Mouse (Mus musculus): Measurements from ENCODE around the gene Lrrc25. TPM values are rescaled to one million over a fixed set of nuclear protein-coding genes. Genes with fewer than 3 reads are reported as not detected.

The Lrrc25 gene
- total and polyA plus RNA-seq, 2 experiments from 2014 or later, result 1.3 to 3.3 TPM

DNA sequence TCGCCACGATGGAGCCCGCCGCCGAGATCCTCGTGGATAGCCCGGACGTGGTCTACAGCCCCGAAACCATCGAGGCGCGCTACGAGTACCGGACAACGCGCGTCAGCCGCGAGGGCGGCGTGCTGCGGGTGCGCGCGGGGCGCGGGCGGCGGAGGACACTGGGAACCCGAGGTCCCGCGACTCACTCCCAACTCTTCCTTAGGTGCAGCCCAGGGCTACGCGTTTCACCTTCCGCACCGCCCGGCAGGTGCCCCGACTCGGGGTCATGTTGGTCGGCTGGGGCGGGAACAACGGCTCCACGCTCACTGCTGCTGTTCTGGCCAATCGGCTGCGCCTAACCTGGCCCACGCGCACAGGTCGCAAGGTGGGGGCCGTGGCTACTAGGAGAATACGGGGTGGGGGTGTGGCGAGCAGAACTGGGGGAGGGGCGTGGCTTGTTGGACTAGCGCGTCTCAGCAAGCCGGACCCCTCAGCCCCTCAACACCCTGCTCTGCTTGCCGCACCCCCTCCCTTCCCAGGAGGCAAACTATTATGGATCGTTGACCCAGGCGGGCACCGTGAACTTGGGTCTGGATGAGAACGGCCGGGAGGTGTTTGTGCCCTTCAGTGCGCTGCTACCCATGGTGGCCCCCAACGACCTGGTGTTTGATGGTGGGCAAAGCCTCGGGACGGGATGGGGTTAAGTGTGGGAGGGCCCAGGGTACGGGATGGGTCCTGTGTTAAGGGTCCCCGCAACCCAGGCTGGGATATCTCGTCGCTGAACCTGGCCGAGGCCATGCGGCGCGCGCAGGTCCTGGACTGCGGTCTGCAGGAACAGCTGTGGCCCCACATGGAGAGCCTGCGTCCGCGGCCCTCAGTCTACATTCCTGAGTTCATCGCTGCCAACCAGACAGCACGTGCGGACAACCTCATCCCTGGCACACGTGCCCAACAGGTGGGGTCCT, 21.1 kb upstream of the Lrrc25 start:
- H3K36me3 ChIP-seq (ENCODE audit: insufficient read depth, low read length), result peaks cover 15% of the 10 kb centered on the region; the same call in 1 of the 2 replicates
- H3K27me3 ChIP-seq (ENCODE audit: insufficient read depth, low read length), result no peaks in the 10 kb centered on the region
- no peak for TF ChIP-seq CTCF (IDR thresholded peaks at IDR 0.05; ENCODE audit: low read depth)
- DNase-seq (ENCODE audit: low spot score) (peak; percentile 55), ATAC-seq (peak; percentile 19)
- H3K9ac ChIP-seq (replicated peaks; ENCODE audit: low read length), result peak overlapping the region; percentile 53
- peak overlapping the region; percentile 96 for H3K4me2 ChIP-seq (ENCODE audit: low read depth, low read length)
- WGBS, result 9% methylated on average over 82 of the region's 82 CpGs
- no peaks in the 10 kb centered on the region for H3K9me3 ChIP-seq (ENCODE audit: low read length)
- peak overlapping the region; percentile 75; the same call in 1 of the 2 replicates for H3K27ac ChIP-seq
- peaks cover 19% of the 10 kb centered on the region for H3K4me1 ChIP-seq (ENCODE audit: insufficient read depth, low read length)
- peak overlapping the region; percentile 54 for H3K4me3 ChIP-seq (ENCODE audit: low read length)

DNA sequence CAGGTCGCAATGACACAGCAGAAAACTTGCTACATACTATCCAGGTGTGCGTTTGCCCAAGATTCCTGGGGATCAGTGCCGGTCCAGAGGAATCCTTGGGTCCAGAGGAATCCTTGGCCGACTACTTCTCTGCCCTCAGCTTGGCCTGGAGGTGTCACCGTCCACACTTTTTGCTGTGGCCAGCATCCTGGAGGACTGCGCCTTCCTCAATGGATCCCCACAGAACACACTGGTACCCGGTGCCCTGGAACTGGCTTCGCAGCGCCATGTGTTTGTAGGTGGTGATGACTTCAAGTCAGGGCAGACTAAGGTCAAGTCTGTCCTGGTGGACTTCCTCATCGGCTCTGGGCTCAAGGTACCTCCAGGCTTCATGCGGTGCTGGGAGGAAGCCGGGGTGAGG, 20.1 kb upstream of the Lrrc25 start:
- no peak overlapping the region for H3K27ac ChIP-seq
- H3K9ac ChIP-seq (replicated peaks; ENCODE audit: low read length), result no peak overlapping the region
- DNase-seq (ENCODE audit: low spot score), result no peak
- no peak for ATAC-seq
- H3K36me3 ChIP-seq (ENCODE audit: insufficient read depth, low read length), result peaks cover 8% of the 10 kb centered on the region; the same call in 1 of the 2 replicates
- no peak overlapping the region; the same call in 1 of the 2 replicates for H3K4me3 ChIP-seq (ENCODE audit: low read length)
- H3K4me1 ChIP-seq (ENCODE audit: insufficient read depth, low read length), result peaks cover 27% of the 10 kb centered on the region
- 95% methylated on average over 12 of the region's 12 CpGs for WGBS
- TF ChIP-seq CTCF (IDR thresholded peaks at IDR 0.05; ENCODE audit: low read depth), result no peak
- no peaks in the 10 kb centered on the region for H3K27me3 ChIP-seq (ENCODE audit: insufficient read depth, low read length)
- H3K9me3 ChIP-seq (ENCODE audit: low read length), result no peaks in the 10 kb centered on the region
- peak overlapping the region; percentile 96; the same call in 1 of the 2 replicates for H3K4me2 ChIP-seq (ENCODE audit: low read depth, low read length)

GRCm38 (mm10) chr8:70596216-70596615, 19.7 kb upstream of the Lrrc25 start:
- peaks cover 31% of the 10 kb centered on the region for H3K4me1 ChIP-seq (ENCODE audit: insufficient read depth, low read length)
- DNase-seq (ENCODE audit: low spot score) (no peak), ATAC-seq (no peak)
- no peaks in the 10 kb centered on the region for H3K9me3 ChIP-seq (ENCODE audit: low read length)
- TF ChIP-seq CTCF (IDR thresholded peaks at IDR 0.05; ENCODE audit: low read depth), result no peak
- no peak overlapping the region for H3K27ac ChIP-seq
- H3K4me2 ChIP-seq (ENCODE audit: low read depth, low read length), result no peak overlapping the region
- WGBS, result 88% methylated on average over 18 of the region's 18 CpGs
- H3K36me3 ChIP-seq (ENCODE audit: insufficient read depth, low read length), result peaks cover 7% of the 10 kb centered on the region; the same call in 1 of the 2 replicates
- H3K4me3 ChIP-seq (ENCODE audit: low read length), result no peak overlapping the region
- H3K27me3 ChIP-seq (ENCODE audit: insufficient read depth, low read length), result no peaks in the 10 kb centered on the region
- no peak overlapping the region for H3K9ac ChIP-seq (replicated peaks; ENCODE audit: low read length)

DNA sequence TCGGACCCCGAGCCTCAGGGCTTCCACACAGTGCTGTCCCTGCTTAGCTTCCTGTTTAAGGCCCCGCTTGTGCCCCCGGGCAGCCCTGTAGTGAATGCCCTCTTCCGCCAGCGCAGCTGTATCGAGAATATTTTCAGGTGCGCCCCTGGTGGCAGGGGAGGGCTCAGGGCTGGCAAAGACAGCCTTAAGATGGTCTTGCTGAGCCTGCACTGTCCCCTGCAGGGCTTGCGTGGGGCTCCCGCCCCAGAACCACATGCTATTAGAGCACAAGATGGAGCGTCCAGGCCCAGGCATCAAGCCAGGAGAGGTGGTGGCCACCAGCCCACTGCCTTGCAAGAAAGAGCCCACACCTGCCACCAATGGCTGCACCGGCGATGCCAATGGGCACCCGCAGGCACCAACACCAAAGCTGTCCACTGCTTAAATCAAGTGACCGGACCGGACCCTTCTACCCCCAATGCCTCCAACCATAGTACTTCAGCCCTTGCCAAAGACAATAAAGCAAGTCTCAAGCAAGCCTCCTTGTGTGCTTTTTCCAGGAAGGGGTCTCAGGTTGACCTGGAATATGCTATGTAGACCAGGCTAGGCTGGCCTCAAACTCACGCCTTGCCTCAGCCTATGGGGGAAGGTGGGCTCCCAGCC, 19.1 kb upstream of the Lrrc25 start:
- H3K4me2 ChIP-seq (ENCODE audit: low read depth, low read length), result no peak overlapping the region
- DNase-seq (ENCODE audit: low spot score), result peak; percentile 55

GRCm38 (mm10) chr8:70597417-70598272, 18.3 kb upstream of the Lrrc25 start:
- Histone ChIP-seq H3K4me3 (ENCODE audit: low read length) (peak overlapping the region; percentile 31), H3K9ac (replicated peaks; ENCODE audit: low read length) (peak overlapping the region; percentile 53), H3K36me3 (ENCODE audit: insufficient read depth, low read length) (no peaks in the 10 kb centered on the region), H3K27ac (no peak overlapping the region), H3K4me2 (ENCODE audit: low read depth, low read length) (peak overlapping the region; percentile 59), H3K9me3 (ENCODE audit: low read length) (no peaks in the 10 kb centered on the region), H3K4me1 (ENCODE audit: insufficient read depth, low read length) (peaks cover 34% of the 10 kb centered on the region), H3K27me3 (ENCODE audit: insufficient read depth, low read length) (no peaks in the 10 kb centered on the region)
- no peak for TF ChIP-seq CTCF (IDR thresholded peaks at IDR 0.05; ENCODE audit: low read depth)
- ATAC-seq, result no peak
- peak; percentile 25 for DNase-seq (ENCODE audit: low spot score)
- whole genome bisulfite sequencing, result 15% methylated on average over 56 of the region's 68 CpGs

More for the DNA sequence above, 19.1 kb upstream of the Lrrc25 start:
- no peaks in the 10 kb centered on the region for H3K9me3 ChIP-seq (ENCODE audit: low read length)
- H3K27ac ChIP-seq, result no peak overlapping the region
- H3K27me3 ChIP-seq (ENCODE audit: insufficient read depth, low read length), result no peaks in the 10 kb centered on the region
- H3K4me1 ChIP-seq (ENCODE audit: insufficient read depth, low read length), result peaks cover 34% of the 10 kb centered on the region
- WGBS, result 70% methylated on average over 17 of the region's 17 CpGs
- ATAC-seq, result no peak
- no peak overlapping the region for H3K4me3 ChIP-seq (ENCODE audit: low read length)
- H3K36me3 ChIP-seq (ENCODE audit: insufficient read depth, low read length), result peaks cover 1% of the 10 kb centered on the region; the same call in 1 of the 2 replicates
- no peak overlapping the region for H3K9ac ChIP-seq (replicated peaks; ENCODE audit: low read length)
- peak; percentile 59 for TF ChIP-seq CTCF (IDR thresholded peaks at IDR 0.05; ENCODE audit: low read depth)

- Histone ChIP-seq H3K4me1 (ENCODE audit: insufficient read depth, low read length) (peaks cover 34% of the 10 kb centered on the region), H3K9ac (replicated peaks; ENCODE audit: low read length) (peak overlapping the region; percentile 53; the same call in 1 of the 2 replicates), H3K36me3 (ENCODE audit: insufficient read depth, low read length) (no peaks in the 10 kb centered on the region), H3K27me3 (ENCODE audit: insufficient read depth, low read length) (no peaks in the 10 kb centered on the region), H3K4me2 (ENCODE audit: low read depth, low read length) (peak overlapping the region; percentile 59), H3K4me3 (ENCODE audit: low read length) (peak overlapping the region; percentile 31), H3K27ac (no peak overlapping the region), H3K9me3 (ENCODE audit: low read length) (no peaks in the 10 kb centered on the region)
- peak; percentile 79 for TF ChIP-seq CTCF (IDR thresholded peaks at IDR 0.05; ENCODE audit: low read depth)
- DNase-seq (ENCODE audit: low spot score) (peak; percentile 87), ATAC-seq (peak; percentile 33)
- WGBS, result 4% methylated on average over 29 of the region's 29 CpGs
These were observed 17.7 kb upstream of the Lrrc25 start for GRCm38 (mm10) chr8:70598283-70598682.
